25 mouse cellular contexts compared by ENCODE assay signal in the genomic region with DNA sequence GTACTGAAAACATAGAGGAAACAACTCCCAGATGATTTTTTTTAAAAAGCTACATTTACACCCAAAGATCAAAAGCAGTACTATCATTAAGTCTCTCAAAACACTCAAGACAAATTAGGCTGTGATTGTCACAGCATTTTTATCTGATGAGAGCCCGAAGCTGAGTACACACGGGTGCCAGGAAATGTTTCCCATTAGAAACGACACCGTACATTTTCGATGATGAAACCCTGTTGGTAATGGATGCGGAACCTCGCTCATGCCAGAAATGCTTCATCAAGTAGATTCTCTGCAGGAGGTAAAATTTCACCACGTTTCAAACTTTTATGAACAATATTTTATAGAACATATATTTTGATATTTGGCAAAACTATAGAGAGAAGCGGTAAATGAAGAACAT. TPM values are rescaled to one million over a fixed set of nuclear protein-coding genes. Genes with fewer than 3 reads are reported as not detected.
"Had no signal": no experiment of that assay in that cellular context is flagged by ENCODE, and none has a peak within 500 bp of the region (broad histone marks: within the 10 kb centered on the region; RNA-seq: fewer than 3 reads in every experiment).

No protein-coding gene starts in this region.

- ATAC-seq: liver, embryonic 12.5 days; midbrain, embryonic 16.5 days had no signal

- H3K9me3 ChIP-seq: liver, embryonic 12.5 days; midbrain, embryonic 10.5 days; midbrain, embryonic 12.5 days; neural tube, embryonic 13.5 days; neural tube, embryonic 15.5 days had no signal

- DNase-seq: lung, adult 2 months; lung, postnatal 4 days; midbrain, embryonic 14.5 days; retina, postnatal 1 day; right cerebral cortex, adult 18-20 months; right cerebral cortex, postnatal 25 days; right cerebral cortex, postnatal 4 days; spleen, adult 18-20 months; thymus, adult 18-20 months; thymus, postnatal 14 days; thymus, postnatal 36 days had no signal

- H3K27ac ChIP-seq: liver, embryonic 12.5 days; liver, embryonic 14.5 days; neural tube, embryonic 13.5 days; neural tube, embryonic 15.5 days had no signal

- H3K27me3 ChIP-seq: liver, embryonic 12.5 days; neural tube, embryonic 13.5 days; neural tube, embryonic 15.5 days had no signal

- H3K36me3 ChIP-seq: liver, embryonic 12.5 days; midbrain, embryonic 10.5 days; midbrain, embryonic 12.5 days; neural tube, embryonic 13.5 days; neural tube, embryonic 15.5 days had no signal

- H3K4me3 ChIP-seq: liver, embryonic 12.5 days; midbrain, embryonic 10.5 days; midbrain, embryonic 12.5 days; myocyte; neural tube, embryonic 13.5 days; neural tube, embryonic 15.5 days had no signal

- H3K4me2 ChIP-seq: liver, embryonic 12.5 days; midbrain, embryonic 12.5 days; neural tube, embryonic 13.5 days; neural tube, embryonic 15.5 days had no signal

- H3K9ac ChIP-seq: liver, embryonic 12.5 days; liver, embryonic 14.5 days; midbrain, embryonic 12.5 days; neural tube, embryonic 13.5 days; neural tube, embryonic 15.5 days had no signal

- H3K4me1 ChIP-seq: liver, embryonic 12.5 days; neural tube, embryonic 13.5 days had no signal

RNA-seq across cellular contexts. Expression of a gene that starts 10.3 kb away (rescaled TPM):
- polyA plus RNA-seq: liver, embryonic 12.5 days; liver, embryonic 14.5 days; liver, embryonic 16.5 days; lung, adult 2 months; midbrain, embryonic 10.5 days; midbrain, embryonic 12.5 days; midbrain, embryonic 14.5 days; midbrain, embryonic 16.5 days; myocyte; neural tube, embryonic 11.5 days; neural tube, embryonic 13.5 days; neural tube, embryonic 15.5 days; small intestine, adult 2 months; stomach, embryonic 14.5 days; stomach, embryonic 16.5 days; thymus, postnatal 0 days had no signal
